Mouse (Mus musculus) kidney, postnatal 14 days (tissue): ENCODE measurements around the gene Lrrtm4.

ENCODE experiments used
- DNase-seq: peaks from one replicate; pipeline ENCODE4 v3.0.0; 2022; ENCODE audit warnings: mixed read lengths

Lrrtm4 gene

GRCm38 (mm10) chr6:80018765-80019164 lies at the start of gene Lrrtm4:
Gene Lrrtm4 (plus strand): TSS chr6:80018877.
- DNase-seq, result peak; percentile 15

- DNase-seq, result no peak
These were observed 648 bp downstream of the Lrrtm4 start for GRCm38 (mm10) chr6:80019189-80019860.

- DNase-seq, result no peak
These were observed 1.2 kb downstream of the Lrrtm4 start for GRCm38 (mm10) chr6:80019861-80020230.

- no peak for DNase-seq
These were observed 38.2 kb downstream of the Lrrtm4 start for GRCm38 (mm10) chr6:80056849-80057248.

GRCm38 (mm10) chr6:80078001-80078400 lies 59.3 kb downstream of the Lrrtm4 start:
- no peak for DNase-seq

GRCm38 (mm10) chr6:80079290-80079689 lies 60.6 kb downstream of the Lrrtm4 start:
- no peak for DNase-seq

- DNase-seq, result no peak
These were observed 76.2 kb downstream of the Lrrtm4 start for GRCm38 (mm10) chr6:80094909-80095308.

GRCm38 (mm10) chr6:80105343-80105742 lies 86.7 kb downstream of the Lrrtm4 start:
- DNase-seq, result no peak

GRCm38 (mm10) chr6:80105843-80106242 lies 87.2 kb downstream of the Lrrtm4 start:
- no peak for DNase-seq

GRCm38 (mm10) chr6:80126419-80126818 lies 107.7 kb downstream of the Lrrtm4 start:
- DNase-seq, result no peak

- DNase-seq, result no peak
These were observed 143.9 kb downstream of the Lrrtm4 start for GRCm38 (mm10) chr6:80162585-80162984.

- no peak for DNase-seq
These were observed 163.2 kb downstream of the Lrrtm4 start for GRCm38 (mm10) chr6:80181916-80182315.

- DNase-seq, result no peak
These were observed 163.7 kb downstream of the Lrrtm4 start for GRCm38 (mm10) chr6:80182353-80182752.

GRCm38 (mm10) chr6:80185489-80186113 lies 166.9 kb downstream of the Lrrtm4 start:
- DNase-seq, result no peak

- no peak for DNase-seq
These were observed 168.1 kb downstream of the Lrrtm4 start for GRCm38 (mm10) chr6:80186791-80187190.

GRCm38 (mm10) chr6:80209476-80209875 lies 190.8 kb downstream of the Lrrtm4 start:
- DNase-seq, result no peak

- DNase-seq, result no peak
These were observed 191.6 kb downstream of the Lrrtm4 start for GRCm38 (mm10) chr6:80210281-80210680.

GRCm38 (mm10) chr6:80261595-80261994 lies 242.9 kb downstream of the Lrrtm4 start:
- DNase-seq, result no peak

GRCm38 (mm10) chr6:80263972-80264371 lies 245.3 kb downstream of the Lrrtm4 start:
- DNase-seq, result no peak

GRCm38 (mm10) chr6:80264584-80264983 lies 245.9 kb downstream of the Lrrtm4 start:
- no peak for DNase-seq

- DNase-seq, result no peak
These were observed 247.1 kb downstream of the Lrrtm4 start for GRCm38 (mm10) chr6:80265746-80266145.

GRCm38 (mm10) chr6:80286968-80287367 lies 268.3 kb downstream of the Lrrtm4 start:
- no peak for DNase-seq

GRCm38 (mm10) chr6:80301871-80302270 lies 283.2 kb downstream of the Lrrtm4 start:
- DNase-seq, result no peak

GRCm38 (mm10) chr6:80303568-80303967 lies 284.9 kb downstream of the Lrrtm4 start:
- DNase-seq, result no peak

- peak; percentile 0 for DNase-seq
These were observed 309.7 kb downstream of the Lrrtm4 start for GRCm38 (mm10) chr6:80328391-80328790.
